Mouse (Mus musculus) cerebellum, adult 2 months (tissue): ENCODE measurements around the gene Gas1.

Experiments
- CTCF ChIP-seq: fragments of 200-500 bp; IDR thresholded peaks from 2 replicates; pipeline ENCODE4 v1.5.1; 2011; ENCODE audit warnings: low read depth, mild to moderate bottlenecking, control low read depth, low read length, moderate library complexity, borderline replicate concordance; ENCODE audit not compliant: insufficient read depth
- POLR2A ChIP-seq: fragments of 200-500 bp; IDR thresholded peaks from 2 replicates; pipeline ENCODE4 v1.6.1; 2011; ENCODE audit warnings: low read length, control low read depth, borderline replicate concordance; ENCODE audit not compliant: insufficient read depth

- no peak for TF ChIP-seq POLR2A
- no peak for TF ChIP-seq CTCF
These were observed 48.6 kb upstream of the Gas1 start for GRCm38 (mm10) chr13:60225736-60226135.
